Mouse (Mus musculus) central nervous system, embryonic 18 days (tissue): ENCODE data around the gene Hps6. TPM values are rescaled to one million over a fixed set of nuclear protein-coding genes. Genes with fewer than 3 reads are reported as not detected.

ENCODE experiments used
- polyA plus RNA-seq: library from polyadenylated mRNA; depleted of rRNA; stranded (reverse); fragments of >200 nt; gene quantifications from 2 replicates; pipeline ENCODE4 v1.2.3, GENCODE M21; 2012; rRNA removed

Hps6 gene
- polyA plus RNA-seq = 2.8 and 2.9 TPM in 2 replicates

DNA sequence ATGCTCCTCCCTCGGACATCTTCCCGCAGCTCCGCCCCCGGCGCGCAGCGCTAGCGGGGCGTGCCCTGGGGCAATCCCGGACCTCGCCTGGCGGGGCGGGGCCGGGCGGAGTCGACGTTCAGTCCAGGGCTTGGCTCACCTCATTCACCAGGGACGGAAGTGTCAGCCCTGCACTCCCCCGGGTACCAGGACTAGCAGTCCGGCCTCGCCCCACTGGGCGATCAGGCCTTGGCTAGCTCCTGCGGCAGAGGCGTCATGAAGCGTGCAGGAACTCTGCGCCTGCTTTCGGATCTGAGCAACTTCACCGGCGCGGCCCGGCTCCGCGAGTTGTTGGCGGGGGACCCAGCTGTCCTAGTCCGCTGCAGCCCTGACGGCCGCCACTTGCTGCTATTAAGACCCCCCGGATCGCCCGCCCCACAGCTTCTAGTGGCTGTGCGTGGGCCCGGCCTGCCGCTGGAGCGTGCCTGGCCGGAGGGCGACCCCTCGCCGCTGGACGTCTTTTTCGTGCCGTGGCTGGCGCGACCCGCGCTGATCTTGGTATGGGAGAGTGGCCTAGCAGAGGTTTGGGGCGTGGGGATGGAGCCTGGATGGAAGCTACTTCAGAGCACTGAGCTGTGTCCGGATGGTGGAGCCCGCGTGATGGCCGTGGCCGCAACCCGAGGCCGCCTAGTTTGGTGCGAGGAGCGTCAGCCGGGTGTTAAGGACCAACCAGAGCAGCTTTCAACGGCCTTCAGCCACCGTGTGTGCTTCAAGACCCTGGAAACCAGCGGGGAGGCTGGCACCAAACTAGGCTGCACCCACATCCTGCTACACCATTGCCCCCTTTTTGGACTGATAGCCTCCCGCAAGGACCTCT is at the start of gene Hps6:
Hps6 (plus strand) TSS at position 138 of the 856 bp plus-strand sequence.

DNA sequence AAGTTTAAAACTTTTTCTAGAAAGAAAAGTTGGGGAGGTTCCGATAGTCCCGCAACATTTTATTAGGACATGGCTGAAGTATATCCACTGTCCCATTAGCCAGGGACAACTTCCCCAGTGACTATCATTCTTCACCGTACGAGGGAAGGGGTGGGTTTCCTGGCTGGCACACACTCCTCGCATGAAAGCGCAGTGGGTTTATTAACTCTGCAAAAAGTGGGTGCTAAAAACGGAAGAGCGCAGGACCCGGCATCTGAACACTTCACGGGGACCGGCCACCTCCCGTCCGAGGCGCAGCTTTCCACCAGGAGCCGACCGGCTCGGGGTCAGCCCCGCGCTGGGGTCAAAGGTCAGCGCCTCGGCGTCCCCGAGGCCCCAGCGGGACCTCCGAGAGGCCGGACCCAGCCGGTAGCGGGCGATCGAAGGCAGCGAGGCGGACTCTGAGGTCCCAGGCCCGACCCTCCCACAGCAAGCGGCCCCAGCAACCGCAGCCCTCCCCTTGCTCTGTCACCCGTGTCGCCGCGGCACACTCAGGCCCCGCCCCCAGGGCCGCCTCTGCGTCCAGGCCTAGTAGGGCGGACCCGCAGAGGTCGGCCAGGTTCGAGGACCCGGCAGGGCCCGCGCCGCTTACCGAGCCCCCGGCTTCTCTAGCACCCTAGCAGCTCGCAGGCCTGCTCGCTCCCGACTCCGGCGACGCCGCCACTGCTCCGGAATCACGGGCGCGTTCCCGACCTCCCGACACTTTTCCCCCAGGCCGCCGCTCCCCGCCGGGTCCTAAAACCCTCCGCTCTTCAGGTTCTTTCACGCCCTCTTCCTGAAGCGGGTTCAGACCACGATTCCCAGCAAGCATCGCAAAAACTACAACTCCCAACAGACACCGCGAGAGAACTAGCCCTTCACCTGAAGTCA is 5.3 kb upstream of the Hps6 start, which contains the start of gene Armh3:
Armh3 (minus strand) TSS at position 704 of the 909 bp plus-strand sequence.

GRCm38 (mm10) chr19:46044271-46044992 is 41.1 kb downstream of the Hps6 start, which contains the start of gene Pprc1:
TSS of gene Pprc1 (plus strand) at chr19:46044886.

GRCm38 (mm10) chr19:46044993-46045695 is 41.8 kb downstream of the Hps6 start, which contains the start of gene Ldb1:
TSS of gene Ldb1 (minus strand) at chr19:46045214.

Other genes with a start within 250 kb of the Hps6 start
- gene Mgea5, start 219.7 kb upstream of the Hps6 start, polyA plus RNA-seq = 146 and 153 TPM in 2 replicates
- gene Kcnip2, start 187.4 kb upstream of the Hps6 start, polyA plus RNA-seq = 31.4 and 35.2 TPM in 2 replicates
- gene Armh3, start 5.0 kb upstream of the Hps6 start, polyA plus RNA-seq = 19.2 and 19.5 TPM in 2 replicates
- 21.0 and 25.9 TPM in 2 replicates for gene Pprc1, start 41.4 kb downstream of the Hps6 start, polyA plus RNA-seq
- 250 and 287 TPM in 2 replicates for gene Ldb1, start 41.7 kb downstream of the Hps6 start, polyA plus RNA-seq
- gene Nolc1, start 72.4 kb downstream of the Hps6 start, polyA plus RNA-seq = 47.8 and 49.0 TPM in 2 replicates
- gene Elovl3, start 128.4 kb downstream of the Hps6 start, polyA plus RNA-seq = not detected in 2 replicates
- gene Pitx3, start 144.8 kb downstream of the Hps6 start, polyA plus RNA-seq = 0.48 and 0.63 TPM in 2 replicates
- 65.4 and 67.3 TPM in 2 replicates for gene Gbf1, start 149.0 kb downstream of the Hps6 start, polyA plus RNA-seq